Mouse (Mus musculus): ENCODE data around the gene Klhdc3.

Klhdc3 gene

GRCm38 (mm10) chr17:46701489-46701888 lies 20.8 kb upstream of the Klhdc3 start:
- DNase-seq, result no peak

- DNase-seq, result no peak
Observed at GRCm38 (mm10) chr17:46699912-46700311, 19.2 kb upstream of the Klhdc3 start.

DNA sequence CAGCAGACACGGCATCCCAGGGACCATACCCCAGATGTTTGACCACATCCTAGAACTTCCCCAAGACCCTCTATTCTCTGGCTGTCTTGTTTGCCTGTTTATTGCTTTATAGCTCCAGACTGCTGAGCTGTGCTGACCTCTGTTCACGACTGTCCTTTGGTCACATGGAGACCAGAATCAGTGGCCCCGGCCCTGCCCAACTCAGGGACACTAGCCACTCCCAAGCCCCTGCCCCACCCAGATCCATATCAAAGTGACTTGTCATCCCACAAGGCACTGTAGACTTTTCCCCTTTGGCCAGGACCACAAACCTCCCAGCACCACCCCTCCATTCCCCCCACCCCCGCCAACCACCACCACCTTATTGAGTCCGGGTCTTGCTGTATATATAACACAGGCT lies 18.5 kb upstream of the Klhdc3 start:
- no peak for DNase-seq

GRCm38 (mm10) chr17:46698515-46698914 lies 17.8 kb upstream of the Klhdc3 start:
- no peak for DNase-seq

DNA sequence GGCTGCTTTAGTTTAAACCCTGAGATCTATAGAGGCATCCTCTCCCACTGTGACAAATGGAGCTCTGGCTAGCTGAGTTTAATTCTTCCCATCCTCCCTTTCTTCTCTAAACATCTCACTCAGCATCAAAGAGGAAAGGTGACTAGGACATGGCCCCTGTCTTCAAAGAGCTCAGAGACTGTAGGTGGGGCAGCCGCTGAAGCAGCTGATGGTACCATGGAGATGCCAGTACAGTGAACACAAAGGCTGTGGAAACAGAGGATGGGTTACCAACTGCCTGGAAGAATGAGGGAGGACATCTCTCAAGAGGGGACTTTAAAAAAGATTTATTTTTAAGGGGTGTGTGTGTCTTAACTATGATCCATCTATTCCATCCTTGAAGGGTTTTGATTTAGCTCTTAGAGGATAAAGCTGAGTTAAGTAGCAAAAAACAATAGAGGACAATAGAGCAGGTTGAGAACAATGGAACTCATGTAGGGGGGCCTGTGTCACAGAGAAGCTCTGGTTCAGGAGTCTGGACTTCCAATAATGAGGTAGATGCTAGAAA lies 13.9 kb upstream of the Klhdc3 start:
- DNase-seq, result no peak

GRCm38 (mm10) chr17:46691390-46691789 lies 10.7 kb upstream of the Klhdc3 start:
- DNase-seq, result no peak

GRCm38 (mm10) chr17:46690665-46691064 lies 10.0 kb upstream of the Klhdc3 start:
- DNase-seq, result no peak

DNA sequence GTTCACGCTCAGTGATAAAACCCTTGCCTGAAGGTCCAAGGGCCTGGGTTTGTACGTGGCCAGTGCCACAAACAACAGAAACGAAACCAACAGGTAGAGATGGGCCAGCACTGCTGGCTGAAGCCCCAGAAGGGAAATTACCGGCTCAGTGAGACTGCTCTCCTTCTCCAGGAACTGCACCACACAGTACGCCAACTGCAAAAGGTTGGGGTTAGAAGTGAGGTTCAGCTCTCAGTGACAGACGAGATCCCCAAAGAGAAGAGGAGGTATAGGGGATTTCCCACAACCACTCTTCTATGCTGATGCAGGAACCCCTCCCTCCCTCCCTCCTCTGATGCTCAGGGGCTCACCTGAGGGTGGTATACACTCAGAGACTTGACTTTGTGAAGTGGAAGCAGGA lies 5.2 kb upstream of the Klhdc3 start:
- no peak for DNase-seq

GRCm38 (mm10) chr17:46682654-46683389 lies 2.1 kb upstream of the Klhdc3 start:
- peak; percentile 21 for DNase-seq

DNA sequence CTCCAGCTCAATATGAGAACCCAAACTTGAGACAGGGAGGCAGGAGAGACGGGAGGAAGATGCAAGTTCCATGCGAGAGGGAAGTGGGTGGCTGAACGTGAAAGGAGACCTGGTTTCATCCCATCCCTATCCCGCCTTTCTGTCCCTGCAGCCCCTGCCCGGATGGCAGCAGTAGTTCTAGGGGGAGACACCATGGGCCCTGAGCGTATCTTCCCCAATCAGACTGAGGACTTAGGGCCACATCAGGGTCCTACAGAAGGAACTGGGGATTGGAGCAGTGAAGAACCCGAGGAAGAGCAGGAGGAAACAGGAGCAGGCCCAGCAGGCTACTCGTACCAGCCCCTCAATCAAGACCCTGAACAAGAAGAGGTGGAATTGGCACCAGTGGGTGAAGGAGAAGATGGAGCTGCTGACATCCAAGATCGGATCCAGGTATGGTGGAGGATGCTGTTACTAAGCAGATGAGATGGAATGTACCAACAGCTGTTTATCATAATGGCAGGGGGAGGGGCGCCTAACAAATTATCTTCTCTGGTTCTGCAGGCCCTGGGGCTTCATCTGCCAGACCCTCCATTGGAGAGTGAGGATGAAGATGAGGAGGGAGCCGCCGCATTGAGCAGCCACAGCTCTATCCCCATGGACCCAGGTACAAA lies 878 bp upstream of the Klhdc3 start:
- no peak for DNase-seq

GRCm38 (mm10) chr17:46679843-46680759 lies 613 bp downstream of the Klhdc3 start:
- DNase-seq, result peak; percentile 62

DNA sequence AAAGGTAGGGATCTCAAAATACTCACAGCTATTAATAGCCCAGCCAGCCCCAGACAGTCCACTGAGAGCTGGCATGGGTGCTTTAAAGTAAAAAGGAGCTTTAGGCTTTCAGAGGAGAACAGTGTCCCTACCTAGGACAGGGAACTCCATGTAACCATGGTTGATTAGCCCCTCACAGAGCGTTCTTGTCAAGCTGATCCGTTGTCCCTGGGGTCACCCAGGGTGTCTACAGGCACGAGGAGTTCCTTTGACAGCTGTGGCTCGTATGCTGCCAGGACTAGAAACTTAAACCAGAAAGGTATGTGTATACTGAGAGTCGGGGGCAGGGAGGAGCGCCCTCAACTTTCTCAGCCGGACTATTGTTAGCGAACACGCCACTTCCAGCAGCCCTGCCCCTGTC lies 1.8 kb downstream of the Klhdc3 start:
- DNase-seq, result peak; percentile 16

GRCm38 (mm10) chr17:46678416-46678815 lies 2.3 kb downstream of the Klhdc3 start, which contains the start of gene Mea1:
Gene Mea1 (plus strand): TSS chr17:46678793.
- peak; percentile 76 for DNase-seq

GRCm38 (mm10) chr17:46674530-46675283 lies 6.0 kb downstream of the Klhdc3 start:
- no peak for DNase-seq

DNA sequence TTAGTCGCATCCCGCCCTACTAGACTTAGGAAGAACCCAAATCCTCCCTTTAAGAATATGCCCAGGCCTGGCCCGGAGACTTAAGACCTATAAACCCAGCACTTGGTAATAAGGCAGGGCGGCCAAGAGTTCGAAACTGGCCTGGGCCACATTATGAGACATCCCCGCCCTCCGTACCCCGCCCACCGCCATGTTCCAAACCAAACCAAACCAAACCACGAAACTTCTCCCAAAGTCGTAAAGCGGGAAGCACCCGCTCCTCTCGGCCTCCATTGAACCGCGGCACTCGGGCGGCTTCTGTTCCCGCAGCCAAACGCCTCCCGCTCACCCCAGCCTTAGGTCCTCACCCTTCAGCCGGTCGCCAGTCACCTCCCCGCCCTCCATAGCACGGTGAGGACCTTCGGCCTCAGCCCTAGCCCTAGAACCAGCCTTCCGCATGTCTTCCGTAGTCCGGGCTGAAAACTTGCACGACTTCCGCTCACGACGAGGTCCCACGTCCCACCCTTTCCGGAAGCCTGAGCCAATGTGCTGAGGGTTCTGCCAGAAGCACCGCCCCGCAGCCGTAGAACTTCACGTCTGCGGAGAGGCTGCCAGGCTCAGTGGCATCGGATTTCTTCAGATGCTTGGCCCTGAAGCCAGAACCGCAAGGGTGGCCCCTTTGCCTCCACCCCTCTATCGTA lies 6.7 kb downstream of the Klhdc3 start, which contains the start of gene Rrp36:
Rrp36 (minus strand) TSS at position 503 of the 680 bp plus-strand sequence.
- DNase-seq, result peak; percentile 96

- no peak for DNase-seq
Observed at GRCm38 (mm10) chr17:46669911-46670310, 10.8 kb downstream of the Klhdc3 start.

GRCm38 (mm10) chr17:46667712-46668111 lies 13.0 kb downstream of the Klhdc3 start:
- DNase-seq, result no peak

GRCm38 (mm10) chr17:46662730-46663129 lies 18.0 kb downstream of the Klhdc3 start:
- no peak for DNase-seq

DNA sequence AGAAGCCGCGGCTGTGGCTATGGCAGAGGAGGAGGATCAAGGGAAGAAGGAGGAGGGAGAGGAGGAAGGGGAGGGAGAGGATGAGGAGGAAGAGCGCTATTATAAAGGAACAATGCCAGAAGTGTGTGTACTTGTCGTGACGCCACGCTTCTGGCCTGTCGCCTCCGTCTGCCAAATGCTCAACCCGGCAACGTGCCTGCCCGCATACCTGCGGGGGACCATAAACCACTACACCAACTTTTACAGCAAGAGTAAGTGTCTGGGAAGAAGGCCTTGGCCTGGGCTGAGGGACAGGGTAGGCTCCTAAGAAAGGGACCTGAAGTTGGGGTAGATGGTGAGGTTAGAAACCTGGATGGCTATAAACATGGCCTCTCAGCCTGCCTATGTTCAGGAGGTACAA lies 18.7 kb downstream of the Klhdc3 start:
- no peak for DNase-seq

- DNase-seq, result no peak
Observed at GRCm38 (mm10) chr17:46661351-46661750, 19.4 kb downstream of the Klhdc3 start.

GRCm38 (mm10) chr17:46656054-46656453 lies 24.7 kb downstream of the Klhdc3 start:
- DNase-seq, result no peak
